Mouse (Mus musculus) cerebellum, adult 9-10 months (tissue): ENCODE measurements at regions not wholly inside any gene's neighbourhood (a gene's known extent, or its start where the extent isn't known, plus 50 kb on each side); places are given as distances from the start of the nearest gene placed in this dataset.

ENCODE experiments used
- DNase-seq: peaks from one replicate; pipeline ENCODE4 v3.0.0; 2022

DNA sequence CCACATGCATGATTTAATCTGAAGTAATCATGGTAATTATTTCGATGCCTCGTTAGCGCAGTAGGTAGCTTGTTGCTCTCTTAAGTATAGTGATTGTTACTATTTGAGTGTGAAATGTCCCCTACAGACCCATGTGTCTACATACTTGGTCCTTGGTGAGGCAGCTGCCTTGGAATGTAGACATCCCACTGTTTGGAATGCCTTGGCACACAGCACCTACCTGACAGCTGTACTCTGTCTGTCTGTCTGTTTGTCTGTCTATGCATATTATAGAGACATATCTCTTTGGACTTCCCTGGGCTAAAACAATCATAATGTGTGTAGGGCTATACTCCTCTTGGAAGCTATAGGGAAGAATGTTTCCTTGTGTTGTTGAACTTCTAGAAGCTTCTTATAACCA, 83.7 kb upstream of the Runx3 start:
- DNase-seq, result no peak

DNA sequence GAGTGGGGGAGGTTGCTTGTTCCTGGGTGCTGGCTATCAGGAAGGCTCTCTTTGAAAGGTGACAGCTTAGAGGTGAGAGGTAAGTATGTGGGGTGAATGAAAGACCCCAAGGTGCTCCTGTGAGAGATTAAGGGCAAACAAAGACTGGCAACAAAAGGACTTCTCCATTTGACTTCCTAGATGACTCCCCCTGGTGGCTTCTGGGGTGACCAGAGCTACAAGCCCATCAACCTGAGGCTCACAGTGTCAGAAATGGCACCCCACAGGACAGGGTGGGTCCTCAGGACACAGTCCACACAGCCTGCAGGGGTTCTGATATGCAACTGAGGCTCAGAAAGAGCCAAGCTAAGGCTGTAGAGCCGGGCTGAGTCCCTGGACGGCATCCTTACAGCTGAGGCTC, 81.2 kb upstream of the Runx3 start:
- DNase-seq, result no peak

DNA sequence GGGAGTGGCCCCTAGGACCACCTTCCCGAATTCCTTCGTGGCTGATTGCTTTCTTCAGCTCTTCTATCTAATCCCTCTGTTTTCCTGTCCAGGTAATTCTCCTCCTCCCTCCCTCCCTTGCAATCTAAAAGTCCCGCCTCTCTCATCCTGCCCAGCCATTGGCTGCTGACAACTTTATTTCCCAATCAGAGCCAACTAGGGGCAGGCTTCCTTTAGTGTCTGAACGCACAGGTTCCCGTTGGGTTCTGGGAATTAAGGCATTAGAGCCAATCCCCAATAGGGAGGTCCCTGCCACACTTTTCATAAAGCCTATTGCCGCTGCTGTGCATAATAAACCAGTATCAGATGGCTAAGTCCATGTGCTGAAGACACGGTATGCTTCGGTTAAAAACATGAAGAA, 78.5 kb upstream of the Runx3 start:
- no peak for DNase-seq

DNA sequence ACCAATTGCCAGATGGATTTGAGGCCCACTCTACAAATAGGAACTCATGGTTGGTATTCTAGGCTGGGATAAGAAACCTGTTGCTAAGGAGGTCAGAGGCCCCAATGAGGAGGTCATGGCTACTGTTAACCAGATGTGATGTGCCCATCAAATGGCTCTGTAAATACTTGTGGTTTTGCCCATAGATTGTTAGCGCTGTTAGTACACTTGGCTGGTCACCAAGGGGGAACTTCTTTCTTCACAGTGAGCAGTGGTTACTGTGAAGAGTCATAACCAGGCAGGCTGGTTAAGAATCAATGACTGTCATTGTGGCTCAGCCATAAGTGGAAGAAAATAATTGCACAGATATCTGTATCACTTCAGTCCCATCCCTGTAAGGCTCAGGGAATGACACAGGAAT, 78.0 kb upstream of the Runx3 start:
- no peak for DNase-seq

DNA sequence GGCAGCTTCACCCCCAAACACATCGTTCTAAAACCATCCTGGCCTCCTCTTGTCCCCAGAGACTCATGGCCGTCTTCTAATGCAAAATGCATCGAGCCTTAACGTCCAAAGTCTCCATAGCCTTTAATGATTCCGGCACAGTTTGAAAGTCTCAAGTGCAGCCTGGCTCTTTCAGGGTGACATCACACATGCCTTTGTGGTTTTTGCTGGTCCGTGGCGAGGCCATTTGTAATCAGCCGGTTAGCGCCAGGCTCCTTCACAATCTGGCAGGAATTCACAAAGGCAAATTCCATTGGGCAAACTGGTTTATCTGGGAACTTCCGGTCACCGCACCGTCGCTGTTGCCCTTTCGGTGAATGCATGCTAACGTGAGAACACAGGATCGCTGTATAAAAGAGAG, 75.4 kb upstream of the Runx3 start:
- no peak for DNase-seq

DNA sequence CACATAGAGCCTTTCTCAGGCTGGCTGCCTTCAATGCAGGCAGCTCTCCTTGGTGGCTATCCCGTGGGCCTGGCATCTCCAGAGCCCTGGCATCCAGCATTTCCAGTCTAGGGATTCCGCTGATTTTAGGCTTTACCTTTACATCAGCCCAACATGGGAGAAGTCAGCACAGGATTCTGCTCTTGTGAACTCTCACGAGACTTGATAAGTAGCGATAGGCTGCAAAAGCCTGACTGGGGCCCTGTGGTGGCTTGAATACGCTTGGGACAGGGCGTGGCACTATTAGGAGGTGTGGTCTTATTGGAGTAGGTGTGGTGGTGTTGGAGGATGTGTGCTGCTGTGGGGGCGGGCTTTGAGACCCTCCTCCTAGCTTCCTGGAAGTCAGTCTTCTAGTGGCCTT, 73.8 kb upstream of the Runx3 start:
- no peak for DNase-seq

DNA sequence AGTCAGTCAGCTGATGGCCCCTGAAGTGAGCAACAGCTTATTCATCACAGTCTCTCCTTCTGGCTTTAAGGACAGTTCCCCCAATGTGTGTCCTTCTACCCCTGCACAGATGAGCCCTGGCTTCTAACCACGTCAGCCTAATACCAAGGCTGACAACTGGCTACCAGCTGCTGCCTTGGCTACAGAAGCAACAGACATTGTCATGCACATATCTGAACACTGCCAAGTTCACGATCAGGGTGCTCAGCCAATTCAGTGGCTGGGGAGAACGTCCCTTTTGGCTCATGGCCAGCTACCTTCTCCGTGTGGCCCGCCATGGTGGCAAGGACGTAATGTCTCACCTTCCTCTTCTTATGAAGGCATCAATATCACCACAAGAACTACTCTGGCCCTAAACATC, 73.2 kb upstream of the Runx3 start:
- DNase-seq, result no peak

DNA sequence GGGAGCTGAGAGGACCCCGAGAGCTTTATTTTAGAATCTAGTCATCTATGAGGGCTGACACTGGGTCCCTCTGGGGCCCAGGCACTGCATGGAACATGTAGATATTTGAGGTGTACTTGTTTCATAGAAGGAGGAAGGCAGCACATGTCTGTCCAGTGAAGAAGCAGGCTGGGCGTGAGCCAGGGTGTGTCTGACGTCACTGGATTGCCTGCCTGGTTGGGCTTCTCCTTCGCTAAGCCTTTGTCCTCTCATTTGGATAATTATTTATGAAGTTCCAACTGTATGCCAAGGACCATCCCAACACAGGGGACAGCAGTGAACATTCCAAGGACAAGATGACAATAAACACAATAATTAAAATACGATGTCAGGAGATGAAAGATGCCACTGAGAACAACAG, 72.7 kb upstream of the Runx3 start:
- no peak for DNase-seq

DNA sequence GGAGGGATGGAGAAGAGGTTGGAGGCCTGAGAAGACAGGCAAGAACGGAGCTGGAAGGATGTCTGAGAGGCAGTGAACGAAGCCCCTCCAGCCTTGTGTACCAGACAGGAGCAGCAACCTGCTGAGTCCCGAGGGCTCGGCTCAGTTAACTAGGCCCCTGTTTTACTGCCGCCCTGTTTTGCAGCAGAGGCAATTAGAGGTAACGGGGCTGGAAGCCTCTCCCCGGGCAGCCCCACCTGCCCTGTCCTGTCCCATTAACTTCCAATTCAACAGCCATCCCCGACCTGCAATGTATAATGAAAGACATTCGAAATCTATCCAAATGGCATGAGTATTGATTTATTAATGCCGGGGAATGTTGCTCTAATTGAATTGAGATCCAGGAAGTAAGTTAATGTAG, 70.5 kb upstream of the Runx3 start:
- DNase-seq, result no peak

DNA sequence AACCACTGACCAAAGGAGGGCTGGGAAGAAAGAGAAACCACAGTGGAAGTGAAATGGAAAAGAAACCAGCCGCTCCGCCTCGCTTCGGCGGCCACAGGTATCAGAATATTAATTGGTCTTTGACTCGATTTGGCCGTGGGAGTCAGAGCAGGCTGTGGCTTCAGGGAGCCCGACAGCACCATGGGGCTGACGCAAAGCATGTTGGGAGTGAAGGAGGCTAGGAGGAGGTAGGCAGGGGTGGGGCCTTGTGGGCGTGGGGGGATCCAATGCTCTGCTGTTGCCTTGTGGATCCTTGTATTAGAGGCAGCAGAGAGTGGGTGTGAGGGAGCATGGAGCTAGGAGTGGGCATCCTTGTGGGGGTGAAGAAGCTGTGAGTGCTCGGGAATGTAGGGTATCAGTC, 69.0 kb upstream of the Runx3 start:
- DNase-seq, result no peak

DNA sequence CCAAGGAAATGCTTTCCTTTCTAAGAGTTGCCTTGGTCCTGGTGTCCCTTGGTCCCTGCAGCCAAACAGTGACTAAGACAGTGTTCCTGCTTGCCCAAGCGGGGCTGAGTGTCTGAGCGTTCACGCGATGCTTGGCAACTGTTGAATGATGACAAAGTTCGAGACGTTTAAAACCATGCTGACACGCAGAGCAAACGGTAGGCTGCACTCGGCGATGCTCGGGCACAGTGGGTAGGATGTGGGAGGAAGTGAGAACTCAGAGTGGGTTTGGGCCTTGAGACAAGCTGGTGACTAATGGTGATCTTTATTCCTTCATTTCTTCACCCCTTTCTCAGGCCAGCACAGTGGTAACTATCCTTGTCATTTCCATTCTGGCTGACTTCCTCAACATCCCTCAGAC, 66.9 kb upstream of the Runx3 start:
- no peak for DNase-seq

DNA sequence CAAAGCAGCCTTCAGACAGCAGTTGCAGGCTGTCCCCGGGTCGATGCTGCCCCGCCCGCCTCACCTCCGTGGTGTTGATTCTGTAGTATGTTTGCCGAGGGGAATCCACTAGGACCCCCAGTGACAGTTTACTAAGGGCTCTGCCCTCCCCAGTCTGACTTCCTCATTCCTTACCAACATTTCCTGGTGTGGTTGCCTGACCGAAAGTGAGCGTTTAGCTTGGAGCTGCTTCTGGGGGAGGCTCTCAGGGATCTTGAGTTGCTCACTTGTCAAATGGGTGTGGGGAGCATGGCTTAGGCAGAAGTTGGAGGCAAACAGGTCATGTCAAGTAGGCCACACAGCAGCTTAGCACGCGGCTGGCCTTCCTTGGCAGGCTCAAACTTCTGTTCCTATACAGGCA, 66.1 kb upstream of the Runx3 start:
- DNase-seq, result no peak

DNA sequence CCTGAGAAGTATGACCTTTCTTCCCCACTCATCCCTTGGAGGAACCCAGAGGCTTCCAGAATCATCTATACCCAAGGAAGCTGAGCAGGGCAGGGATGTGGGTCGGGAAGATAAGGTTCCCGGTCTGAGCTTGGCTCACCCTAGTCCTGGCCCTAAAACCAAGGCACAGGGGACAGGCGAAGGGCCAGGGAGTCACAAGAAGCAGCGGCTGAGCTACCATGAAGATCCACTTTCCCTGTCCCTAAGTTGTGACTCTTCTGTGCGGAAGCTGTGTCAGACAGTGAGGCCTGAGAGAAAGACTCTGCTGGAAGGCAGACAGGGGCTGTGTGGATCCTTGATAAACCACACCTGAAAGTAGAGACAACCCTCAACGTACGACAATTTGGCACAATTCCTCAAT, 64.1 kb upstream of the Runx3 start:
- no peak for DNase-seq

DNA sequence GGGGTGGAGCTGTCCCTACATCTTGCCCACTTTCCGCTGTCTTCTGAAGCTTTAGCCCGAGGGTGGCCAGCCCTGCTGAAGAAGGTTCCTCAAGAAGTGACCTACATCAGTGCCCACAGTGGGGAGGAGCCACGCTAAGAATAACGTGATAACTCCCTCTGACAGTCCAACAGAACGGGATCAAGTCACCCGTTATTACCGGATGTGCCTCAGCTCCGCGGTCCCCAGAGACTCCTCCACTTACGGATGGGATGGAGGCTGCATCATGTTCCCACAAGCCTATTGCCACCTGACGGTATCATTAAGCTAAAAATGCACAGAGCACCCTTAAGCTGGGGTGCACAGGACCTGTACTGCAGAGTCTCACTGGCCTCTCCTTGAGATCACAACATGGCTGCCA, 63.2 kb upstream of the Runx3 start:
- DNase-seq, result no peak

DNA sequence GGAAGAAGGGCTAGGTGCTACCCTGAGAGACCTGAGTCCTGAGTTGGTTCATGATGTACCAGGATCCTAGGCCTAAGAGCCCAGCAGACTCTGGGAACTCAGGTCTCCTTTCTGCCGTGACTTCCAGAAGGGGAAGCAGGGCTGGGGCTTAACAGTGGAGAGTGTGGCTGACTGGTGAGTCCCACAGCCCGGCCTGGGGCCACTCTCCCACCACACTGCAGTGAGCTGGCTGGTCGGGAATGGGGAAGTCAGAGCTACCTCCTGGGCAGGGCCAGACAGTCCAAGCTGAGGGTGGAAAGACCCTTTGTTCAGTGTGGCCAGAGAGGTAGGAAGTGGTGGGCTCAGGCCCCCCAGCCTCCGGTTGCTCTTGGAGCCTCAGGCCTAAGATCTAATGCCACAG, 61.6 kb upstream of the Runx3 start:
- no peak for DNase-seq

DNA sequence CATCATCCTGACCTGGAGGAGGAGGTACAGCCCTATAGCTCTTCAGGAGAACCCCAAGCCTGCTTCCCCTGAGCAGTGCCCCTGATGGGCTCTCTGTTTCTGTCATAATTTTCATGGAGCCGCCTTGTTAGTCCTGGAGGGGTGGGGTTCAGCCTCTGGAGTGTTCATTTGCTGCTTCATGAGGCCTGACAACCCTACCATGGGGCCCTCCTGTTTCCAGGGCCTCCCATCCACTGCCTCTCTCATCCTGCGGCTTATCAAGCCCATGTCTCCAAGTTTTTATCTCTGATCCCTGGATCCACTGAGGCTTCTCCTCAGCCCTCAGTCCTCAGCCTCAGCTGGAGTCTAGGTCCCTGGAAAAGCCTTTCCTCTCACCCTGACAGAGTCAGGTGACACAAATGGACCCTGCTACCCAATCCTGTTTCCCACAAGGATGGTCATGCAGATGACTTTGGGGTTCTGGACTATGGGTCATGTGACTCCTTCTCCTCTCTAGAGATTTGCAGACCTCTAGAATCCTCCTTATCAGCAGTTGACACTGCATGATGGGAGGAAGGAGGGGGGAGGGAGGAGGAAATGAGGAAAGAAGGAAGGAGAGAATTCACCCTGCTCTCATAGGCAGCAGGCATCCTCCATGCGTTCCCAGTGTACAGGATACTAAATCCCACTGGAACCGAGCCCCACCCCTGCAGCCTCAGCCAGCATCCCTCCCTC, 59.3 kb upstream of the Runx3 start:
- no peak for DNase-seq

DNA sequence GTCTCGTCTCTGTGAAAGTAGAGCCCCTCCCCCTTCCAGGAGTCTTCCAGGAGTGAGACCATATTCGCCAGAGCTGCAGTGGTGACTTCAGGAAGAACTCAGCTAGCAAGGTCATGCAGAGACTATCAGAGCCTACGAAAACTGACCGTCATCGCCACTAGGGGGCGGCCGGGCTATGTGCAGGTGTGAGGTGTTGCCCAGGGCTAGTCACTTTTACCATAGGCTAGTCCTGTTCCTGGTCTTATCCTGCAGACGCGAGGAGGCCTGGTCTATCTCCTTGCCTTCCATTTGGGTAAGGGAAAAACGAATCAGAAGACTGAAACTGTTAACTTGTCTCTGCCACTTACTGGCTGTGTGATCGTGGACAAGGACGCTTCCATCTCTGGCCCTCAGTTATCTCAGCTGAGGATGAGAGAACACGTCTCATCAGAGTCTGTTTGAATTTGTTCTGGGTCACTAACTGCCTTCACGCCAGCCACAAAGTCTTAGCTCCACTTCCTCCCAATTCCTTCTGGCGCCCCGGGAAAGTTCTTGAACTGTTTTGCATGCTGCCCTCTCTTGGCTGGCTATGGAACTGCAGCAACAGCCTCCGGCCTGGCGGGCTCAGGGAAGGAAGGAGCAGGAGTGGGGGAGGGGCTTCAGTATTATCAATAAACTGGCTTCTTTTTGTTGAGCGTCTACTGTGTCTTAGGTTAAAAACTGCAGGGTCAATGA, 53.5 kb upstream of the Runx3 start:
- peak; percentile 83 for DNase-seq

DNA sequence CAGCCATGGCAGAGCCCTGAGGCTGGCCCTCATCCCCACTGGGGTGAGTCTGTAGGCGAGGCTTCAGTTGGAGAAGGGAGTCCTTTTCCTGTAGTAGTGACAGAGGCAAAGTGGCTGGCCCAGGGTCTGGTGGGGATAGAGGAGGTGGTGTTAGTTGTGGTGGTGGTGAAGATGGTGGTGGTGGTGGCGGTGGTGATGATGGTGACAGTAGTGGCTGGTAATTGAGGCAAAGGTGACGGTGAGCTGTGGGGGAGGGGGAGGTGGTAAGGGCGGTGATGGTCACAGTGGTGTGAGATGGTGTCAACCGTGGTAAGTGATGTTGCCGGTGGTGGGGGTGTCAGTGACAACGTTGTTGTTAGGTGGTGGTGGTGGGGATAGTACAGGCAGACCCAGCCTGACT, 52.6 kb upstream of the Runx3 start:
- no peak for DNase-seq

DNA sequence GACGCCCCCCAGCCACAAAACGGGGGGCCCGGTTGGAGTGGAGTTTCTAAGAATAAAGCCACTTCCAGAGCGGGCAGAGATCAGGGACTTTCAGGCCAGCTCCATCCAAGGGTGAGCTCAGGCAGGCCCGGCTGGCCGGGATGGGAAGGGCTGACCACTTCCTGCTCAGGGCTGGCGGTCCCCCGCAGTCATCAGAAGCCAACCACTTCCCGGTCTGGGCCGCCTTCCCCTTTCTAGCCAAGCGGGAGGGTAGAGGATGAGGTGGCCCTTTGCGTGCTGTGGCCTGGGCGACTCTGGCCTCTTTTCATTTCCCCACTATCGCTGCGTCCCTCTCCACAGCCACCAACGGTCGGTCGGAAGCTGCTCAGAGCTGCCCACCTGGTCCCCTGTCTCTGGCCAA, 50.6 kb upstream of the Runx3 start:
- DNase-seq, result no peak
